8 mouse cellular contexts compared by ENCODE assay signal in genomic region chr10:42276507-42277345, GRCm38 (mm10). TPM values are rescaled to one million over a fixed set of nuclear protein-coding genes. Genes with fewer than 3 reads are reported as not detected.
DNase-seq lines count a peak whose midpoint lies in the region; ATAC-seq and TF ChIP-seq lines count a peak whose summit lies in the region.

Gene Foxo3 (minus strand): TSS chr10:42276755.

- no peaks in the 10 kb centered on the region for H3K9me3 ChIP-seq in forebrain, embryonic 12.5 days
- no peaks in the 10 kb centered on the region for H3K9me3 ChIP-seq in heart, embryonic 16.5 days (replicated peaks; ENCODE audit: control insufficient read depth, low read length)
- no peaks in the 10 kb centered on the region for H3K9me3 ChIP-seq in liver, embryonic 14.5 days (ENCODE audit: control insufficient read depth, low read length)
- no peaks in the 10 kb centered on the region for H3K9me3 ChIP-seq in neural tube, embryonic 11.5 days (ENCODE audit: control insufficient read depth, low read length)
- H3K9me3 ChIP-seq in stomach, embryonic 16.5 days (replicated peaks; ENCODE audit: control insufficient read depth, low read length): no peaks in the 10 kb centered on the region

- TF ChIP-seq CTCF in liver, embryonic 14.5 days (IDR thresholded peaks at IDR 0.05; ENCODE audit: low read depth): no peak

- H3K36me3 ChIP-seq in forebrain, embryonic 12.5 days (replicated peaks): no peaks in the 10 kb centered on the region
- H3K36me3 ChIP-seq in heart, embryonic 16.5 days (ENCODE audit: control insufficient read depth, insufficient read depth): no peaks in the 10 kb centered on the region
- peaks cover 30% of the 10 kb centered on the region for H3K36me3 ChIP-seq in liver, embryonic 14.5 days (replicated peaks; ENCODE audit: control insufficient read depth, insufficient read depth, low read depth)
- H3K36me3 ChIP-seq in neural tube, embryonic 11.5 days (ENCODE audit: control insufficient read depth, insufficient read depth, low read length): no peaks in the 10 kb centered on the region
- H3K36me3 ChIP-seq in stomach, embryonic 16.5 days (ENCODE audit: control insufficient read depth, insufficient read depth, low read length): no peaks in the 10 kb centered on the region

- H3K4me2 ChIP-seq in forebrain, embryonic 12.5 days: peak within 1 kb of the TSS; percentile 99
- peak within 1 kb of the TSS; percentile 99 for H3K4me2 ChIP-seq in heart, embryonic 16.5 days (ENCODE audit: low read depth, low read length)
- peak within 1 kb of the TSS; percentile 98 for H3K4me2 ChIP-seq in liver, embryonic 14.5 days (ENCODE audit: low read depth)
- peak within 1 kb of the TSS; percentile 99 for H3K4me2 ChIP-seq in neural tube, embryonic 11.5 days (ENCODE audit: low read depth)
- H3K4me2 ChIP-seq in stomach, embryonic 16.5 days (ENCODE audit: low read depth, low read length): peak within 1 kb of the TSS; percentile 89

- peak; percentile 75 for ATAC-seq in forebrain, embryonic 12.5 days (ENCODE audit: low FRiP score)
- peak; percentile 78 for ATAC-seq in heart, embryonic 16.5 days (replicated peaks; ENCODE audit: extremely low read depth, insufficient read depth, low FRiP score)
- ATAC-seq in liver, embryonic 14.5 days (ENCODE audit: insufficient read depth): peak; percentile 74
- peak; percentile 61 for ATAC-seq in neural tube, embryonic 11.5 days (ENCODE audit: insufficient read depth, low FRiP score, low TSS enrichment)
- ATAC-seq in stomach, embryonic 16.5 days (ENCODE audit: insufficient read depth, low FRiP score): peak; percentile 84

- peak within 1 kb of the TSS; percentile 79 for H3K9ac ChIP-seq in forebrain, embryonic 12.5 days
- H3K9ac ChIP-seq in heart, embryonic 16.5 days (ENCODE audit: low read length): peak within 1 kb of the TSS; percentile 93
- peak within 1 kb of the TSS; percentile 97 for H3K9ac ChIP-seq in liver, embryonic 14.5 days (replicated peaks)
- H3K9ac ChIP-seq in neural tube, embryonic 11.5 days (ENCODE audit: low read length): peak within 1 kb of the TSS; percentile 71
- peak within 1 kb of the TSS; percentile 92 for H3K9ac ChIP-seq in stomach, embryonic 16.5 days (ENCODE audit: low read length)

- peaks cover 42% of the 10 kb centered on the region for H3K27me3 ChIP-seq in forebrain, embryonic 12.5 days
- H3K27me3 ChIP-seq in heart, embryonic 16.5 days (ENCODE audit: control insufficient read depth, insufficient read depth, low read length): no peaks in the 10 kb centered on the region
- H3K27me3 ChIP-seq in liver, embryonic 14.5 days (ENCODE audit: control insufficient read depth, insufficient read depth, low read length): no peaks in the 10 kb centered on the region
- 0 out of 2 replicates have a peak, but pooled peaks cover 3% of the 10 kb centered on the region for H3K27me3 ChIP-seq in neural tube, embryonic 11.5 days (ENCODE audit: control insufficient read depth, insufficient read depth, low read length)
- no peaks in the 10 kb centered on the region for H3K27me3 ChIP-seq in stomach, embryonic 16.5 days (ENCODE audit: control insufficient read depth, insufficient read depth, low read length)

- peak within 1 kb of the TSS; percentile 98 for H3K27ac ChIP-seq in forebrain, embryonic 12.5 days
- peak within 1 kb of the TSS; percentile 100 for H3K27ac ChIP-seq in heart, embryonic 16.5 days (ENCODE audit: low read length)
- peak within 1 kb of the TSS; percentile 94 for H3K27ac ChIP-seq in liver, embryonic 14.5 days
- peak within 1 kb of the TSS; percentile 94 for H3K27ac ChIP-seq in neural tube, embryonic 11.5 days (ENCODE audit: low read depth, low read length)
- peak within 1 kb of the TSS; percentile 98 for H3K27ac ChIP-seq in stomach, embryonic 16.5 days (ENCODE audit: low read length)

- peak within 1 kb of the TSS; percentile 86 for H3K4me3 ChIP-seq in forebrain, embryonic 12.5 days (replicated peaks)
- peak within 1 kb of the TSS; percentile 94 for H3K4me3 ChIP-seq in heart, embryonic 16.5 days (ENCODE audit: low read length)
- peak within 1 kb of the TSS; percentile 95 to 98 for H3K4me3 ChIP-seq in liver, embryonic 14.5 days (ENCODE audit: insufficient read depth in 1 of 2, low read depth in 2 of 2, low read length in 2 of 2)
- peak within 1 kb of the TSS; percentile 66 for H3K4me3 ChIP-seq in neural tube, embryonic 11.5 days (ENCODE audit: low read depth, low read length)
- H3K4me3 ChIP-seq in stomach, embryonic 16.5 days (replicated peaks; ENCODE audit: low read length): peak within 1 kb of the TSS; percentile 91

- DNase-seq in CD8-positive naive resting alpha-beta T cell, adult 2 months (ENCODE audit: low read depth in 2 of 2, low spot score in 2 of 2): peak; percentile 83 to 85
- DNase-seq in c-Kit-positive CD71-positive TER-119-positive erythroid progenitor cells, embryonic 14.5 days (ENCODE audit: low spot score): peak; percentile 86
- DNase-seq in kidney, postnatal 36 days: peak; percentile 93
- peak; percentile 86 to 88 (median 88) for DNase-seq in liver, embryonic 14.5 days (ENCODE audit: low read depth in 3 of 3, low spot score in 3 of 3)
- peak; percentile 92 for DNase-seq in neural tube, embryonic 11.5 days (ENCODE audit: low spot score)

- peak; percentile 49; the same call in 1 of the 2 replicates for TF ChIP-seq EP300 in liver, embryonic 14.5 days (IDR thresholded peaks at IDR 0.05; ENCODE audit: low read depth)

- WGBS in forebrain, embryonic 12.5 days: under 1% methylated on average over 87 of the region's 88 CpGs
- WGBS in heart, embryonic 16.5 days: under 1% methylated on average over 77 of the region's 88 CpGs
- WGBS in liver, embryonic 14.5 days (ENCODE audit: insufficient replicate concordance): under 1% methylated on average over 67 of the region's 88 CpGs
- WGBS in neural tube, embryonic 11.5 days: under 1% methylated on average over 61 of the region's 88 CpGs
- WGBS in stomach, embryonic 16.5 days: under 1% methylated on average over 86 of the region's 88 CpGs

- peaks cover 28% of the 10 kb centered on the region for H3K4me1 ChIP-seq in forebrain, embryonic 12.5 days
- H3K4me1 ChIP-seq in heart, embryonic 16.5 days (ENCODE audit: control insufficient read depth, insufficient read depth, low read length): peaks cover 21% of the 10 kb centered on the region
- H3K4me1 ChIP-seq in liver, embryonic 14.5 days (replicated peaks; ENCODE audit: control insufficient read depth in 2 of 2, insufficient read depth in 2 of 2, low read length in 1 of 2): peaks cover 16 to 18% of the 10 kb centered on the region in 2 experiments
- peaks cover 18% of the 10 kb centered on the region for H3K4me1 ChIP-seq in neural tube, embryonic 11.5 days (ENCODE audit: control insufficient read depth, insufficient read depth, low read length)
- H3K4me1 ChIP-seq in stomach, embryonic 16.5 days (ENCODE audit: control insufficient read depth, insufficient read depth, low read length): peaks cover 27% of the 10 kb centered on the region

RNA-seq across cellular contexts. Expression of gene Foxo3, which starts in this region (rescaled TPM):
- polyA plus RNA-seq in forebrain, embryonic 12.5 days (2016; fragmentation: Nextera tagmentation; extraction: Ambion mirVana): 3.1 TPM in 2 replicates
- 5.4 and 5.5 TPM in 2 replicates for polyA plus RNA-seq in heart, embryonic 16.5 days (2015; fragmentation: Nextera tagmentation; extraction: Ambion mirVana)
- 15.6 and 15.9 TPM in 2 replicates for polyA plus RNA-seq in liver, embryonic 14.5 days (2012; rRNA removed)
- 17.6 and 19.3 TPM in 2 replicates for polyA plus RNA-seq in liver, embryonic 14.5 days (2014; fragmentation: Nextera tagmentation; extraction: Ambion mirVana)
- 3.9 and 4.9 TPM in 2 replicates for polyA plus RNA-seq in neural tube, embryonic 11.5 days (2014; fragmentation: Nextera tagmentation; extraction: Ambion mirVana)
- 7.2 and 7.6 TPM in 2 replicates for polyA plus RNA-seq in stomach, embryonic 16.5 days (2015; fragmentation: Nextera tagmentation; extraction: Ambion mirVana)

Comparison
In these comparisons a context has a peak if more than half of its experiments do, and no peak if none do; other contexts are left out.
1. Peak in every context shown above with its lines: DNase-seq, ATAC-seq, H3K4me3 ChIP-seq and H3K27ac ChIP-seq.